Mouse (Mus musculus) ovary, postnatal 14 days (tissue): ENCODE results near the gene Egfl7.
A peak's percentile ranks its signal among the peaks of the same experiment; 100 is the strongest.

ENCODE experiments used
- DNase-seq: peaks from one replicate; pipeline ENCODE4 v3.0.0; 2022; ENCODE audit warnings: low spot score

Egfl7 gene

GRCm38 (mm10) chr2:26566221-26566620 lies 13.6 kb upstream of the Egfl7 start:
- no peak for DNase-seq

DNA sequence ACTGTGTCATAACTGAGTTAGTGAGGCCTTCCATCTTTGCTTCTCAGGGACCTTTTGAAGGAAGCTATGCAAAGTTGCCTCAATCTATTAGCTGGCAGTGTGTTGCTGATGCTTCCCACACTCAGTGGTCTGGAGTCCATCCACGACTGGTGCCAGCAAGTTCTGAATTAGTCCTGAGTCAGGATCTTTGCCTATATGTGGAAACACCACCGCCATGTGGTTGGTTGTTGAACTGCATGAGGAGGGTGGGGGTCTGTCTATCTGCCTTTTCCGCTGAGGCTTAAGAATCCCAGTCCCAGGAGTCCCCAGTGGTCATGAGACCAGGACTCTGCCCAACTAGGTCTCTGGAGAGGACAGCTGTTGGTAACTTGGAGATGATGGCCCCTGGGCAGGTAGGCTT lies 9.8 kb upstream of the Egfl7 start:
- peak; percentile 65 for DNase-seq

DNA sequence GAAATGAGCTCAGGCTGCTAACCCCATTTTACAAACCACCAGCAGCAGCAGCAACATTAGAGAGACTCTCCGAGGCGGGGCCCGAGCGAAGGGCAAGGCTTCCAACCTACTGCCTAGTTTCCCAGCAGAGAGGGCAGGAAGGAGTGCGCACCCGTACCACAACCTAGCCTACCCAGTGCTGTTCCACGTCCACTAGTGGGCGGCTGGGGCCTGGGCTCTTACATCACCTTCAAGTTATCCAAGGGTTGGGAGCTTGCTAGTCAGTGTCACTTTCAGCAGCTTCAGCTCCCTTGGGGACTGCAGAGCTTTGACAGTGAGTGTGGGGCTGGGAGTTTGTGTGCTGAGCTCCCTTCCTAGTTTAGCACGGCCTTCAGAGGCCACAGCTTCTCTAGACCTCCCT lies 8.4 kb upstream of the Egfl7 start:
- DNase-seq: no peak

- no peak for DNase-seq
Measured at GRCm38 (mm10) chr2:26571826-26572225, 8.0 kb upstream of the Egfl7 start.

DNA sequence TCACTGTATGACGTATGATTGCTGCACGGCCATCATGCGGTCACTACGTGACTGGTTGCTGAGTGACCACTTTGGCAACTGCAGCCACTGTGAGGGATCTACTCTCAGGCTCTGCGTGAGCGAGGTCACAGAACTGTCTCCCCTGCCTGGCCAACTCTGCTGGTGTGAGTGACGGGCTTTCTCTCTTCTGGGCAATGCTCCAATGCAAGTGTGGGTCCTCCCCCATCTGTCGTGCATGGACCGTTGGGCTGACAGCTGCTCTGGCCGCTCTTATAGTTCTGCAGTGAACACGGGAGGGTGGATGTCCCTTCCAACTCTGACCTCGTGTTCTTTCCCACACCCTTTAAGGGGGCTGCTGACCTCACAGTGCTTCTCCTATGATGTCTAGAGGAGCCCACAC lies 6.4 kb upstream of the Egfl7 start:
- DNase-seq: no peak

DNA sequence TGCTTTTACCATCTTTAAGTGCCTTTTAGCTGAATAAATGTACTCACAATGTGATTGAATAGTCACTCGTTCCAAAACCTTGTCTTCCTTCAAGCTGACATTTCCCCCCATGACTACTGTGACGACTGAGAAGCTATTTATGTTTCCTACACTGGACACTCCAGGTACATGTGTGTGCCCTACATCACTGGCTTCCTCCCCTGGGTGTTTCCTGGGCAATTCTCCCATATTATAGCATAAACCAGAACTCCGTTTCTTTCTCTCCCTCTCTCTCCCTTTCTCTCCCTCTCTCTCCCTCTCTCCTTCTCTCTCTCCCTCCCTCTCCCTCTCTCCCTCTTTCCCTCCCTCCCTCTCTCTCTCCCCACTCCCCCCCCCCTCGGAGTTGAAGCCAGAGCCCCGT lies 6.0 kb upstream of the Egfl7 start:
- DNase-seq: no peak

DNA sequence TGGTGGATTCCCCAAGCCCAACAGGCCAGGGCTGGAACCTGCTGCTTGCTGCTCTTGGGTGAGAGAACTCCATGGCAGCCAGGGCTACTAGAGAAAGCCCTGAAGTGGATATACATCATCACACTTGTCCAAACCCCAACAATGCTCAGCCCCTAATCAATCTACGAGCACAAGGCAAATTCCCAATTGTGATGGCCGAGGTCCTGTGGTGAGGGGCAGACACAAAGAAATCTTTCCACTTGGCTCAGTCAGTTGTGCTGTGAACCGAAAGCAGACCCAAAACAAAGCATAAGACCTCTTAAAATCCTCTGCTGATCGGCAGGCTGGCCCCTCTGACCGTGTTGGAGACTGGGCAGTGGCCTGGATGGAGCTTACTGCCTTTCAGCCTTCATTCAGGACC lies 5.0 kb upstream of the Egfl7 start:
- DNase-seq: no peak

DNA sequence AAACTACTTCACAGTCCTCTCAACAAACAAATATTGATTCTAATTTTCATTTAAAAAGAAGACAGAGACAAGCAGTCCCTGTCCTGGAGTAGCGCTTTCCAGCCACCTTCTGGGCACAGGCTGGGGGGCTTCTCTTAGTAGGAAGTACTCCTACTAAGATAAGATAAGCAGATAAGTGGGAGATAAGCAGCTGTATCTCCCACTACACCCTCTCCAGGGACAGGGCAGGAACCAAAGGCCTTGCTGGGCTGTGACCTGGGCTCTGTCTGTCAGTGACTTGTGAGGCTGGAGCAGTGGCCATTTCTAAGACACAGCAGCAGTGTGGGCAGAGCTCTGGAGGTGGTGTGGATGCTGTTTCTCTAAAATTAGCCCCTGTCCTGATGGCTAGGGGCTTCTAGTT lies 4.4 kb upstream of the Egfl7 start:
- DNase-seq: no peak

GRCm38 (mm10) chr2:26575865-26576264 lies 3.9 kb upstream of the Egfl7 start:
- no peak for DNase-seq

DNA sequence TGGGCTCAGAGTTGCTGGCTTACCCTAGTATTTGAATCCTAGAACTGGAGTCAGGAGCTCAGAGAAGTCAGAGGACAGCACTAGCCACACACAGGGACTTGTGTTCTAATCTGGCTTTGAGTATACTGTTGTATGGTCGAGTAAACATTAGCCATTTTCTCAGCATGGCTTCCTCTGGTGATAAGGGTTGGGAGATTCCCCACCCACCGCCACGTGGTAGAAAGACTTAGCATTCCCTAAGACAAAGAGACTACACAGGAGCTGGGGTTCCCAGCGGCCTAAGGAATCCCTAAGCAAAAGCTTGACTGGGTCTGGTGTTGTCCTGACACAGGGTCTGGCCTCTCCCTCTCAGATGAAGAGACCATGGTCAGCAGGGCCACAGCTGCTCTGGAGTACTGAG lies 3.4 kb upstream of the Egfl7 start:
- no peak for DNase-seq

- DNase-seq: no peak
Measured at GRCm38 (mm10) chr2:26578369-26578768, 1.4 kb upstream of the Egfl7 start.

GRCm38 (mm10) chr2:26580751-26581150 lies 937 bp downstream of the Egfl7 start:
- DNase-seq: no peak

- no peak for DNase-seq
Measured at GRCm38 (mm10) chr2:26582203-26582602, 2.4 kb downstream of the Egfl7 start.

DNA sequence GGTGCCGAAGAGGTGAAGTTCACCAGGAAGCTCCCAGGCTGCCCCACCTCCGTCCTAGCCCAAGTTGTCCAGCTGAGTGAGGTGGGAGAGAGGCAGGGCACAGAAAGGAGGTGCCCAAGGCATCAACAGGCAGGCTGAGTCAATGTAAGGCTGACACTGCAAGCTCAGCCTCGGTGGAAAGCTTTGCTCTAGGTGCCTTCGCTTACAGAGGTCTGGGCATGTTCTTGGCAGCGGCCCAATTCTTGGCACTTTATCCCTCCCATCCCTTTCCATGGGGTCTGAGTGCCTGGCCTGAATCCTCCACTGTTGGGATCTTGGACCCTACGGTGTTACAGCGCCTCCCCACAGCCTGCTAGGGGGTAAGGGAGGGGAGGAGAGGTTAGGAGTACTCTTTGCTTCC lies 2.9 kb downstream of the Egfl7 start:
- no peak for DNase-seq

GRCm38 (mm10) chr2:26583640-26584039 lies 3.8 kb downstream of the Egfl7 start:
- no peak for DNase-seq

DNA sequence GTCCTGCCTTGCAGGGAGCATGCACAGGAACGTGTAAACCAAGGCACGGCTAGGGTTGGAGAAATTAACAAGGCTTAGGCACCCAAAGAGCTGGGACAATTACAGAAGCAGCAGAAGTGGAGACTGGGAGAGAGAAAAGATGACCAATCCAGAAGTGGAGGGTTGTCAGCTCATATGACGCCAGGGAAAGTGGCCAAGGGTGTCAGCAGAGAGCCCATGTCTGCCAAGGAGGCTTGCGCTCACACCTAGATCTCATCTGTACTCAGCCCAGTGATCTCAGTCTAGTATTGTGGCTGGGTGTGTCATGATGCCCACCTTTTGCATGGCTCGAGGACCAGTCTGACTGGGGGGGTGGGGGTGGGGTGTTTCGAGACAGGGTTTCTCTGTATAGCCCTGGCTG lies 5.9 kb downstream of the Egfl7 start:
- no peak for DNase-seq

GRCm38 (mm10) chr2:26586294-26587043 lies 6.7 kb downstream of the Egfl7 start, which contains the start of gene Gm20532:
TSS of gene Gm20532 (plus strand) at chr2:26586639.
- peak; percentile 69 for DNase-seq

DNA sequence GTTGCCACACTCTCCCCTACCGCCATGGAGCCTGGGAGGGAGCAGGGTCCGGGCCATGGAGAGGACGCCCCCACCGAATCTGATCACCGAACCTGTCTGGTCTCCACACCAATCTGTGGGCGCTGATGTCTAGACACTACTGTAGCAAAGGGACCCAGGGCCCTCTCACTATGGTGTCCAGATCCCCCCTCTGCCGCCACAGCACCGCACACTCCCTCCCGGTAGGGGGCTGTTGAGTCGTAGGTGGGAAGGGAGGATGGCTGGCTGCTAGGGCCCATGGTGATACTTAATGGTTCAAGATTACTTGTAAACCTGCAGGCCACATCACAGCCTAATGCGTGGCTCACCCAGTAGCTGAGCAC lies 7.2 kb downstream of the Egfl7 start:
- no peak for DNase-seq

GRCm38 (mm10) chr2:26588573-26588972 lies 8.8 kb downstream of the Egfl7 start:
- no peak for DNase-seq

GRCm38 (mm10) chr2:26589284-26589683 lies 9.5 kb downstream of the Egfl7 start:
- DNase-seq: no peak

DNA sequence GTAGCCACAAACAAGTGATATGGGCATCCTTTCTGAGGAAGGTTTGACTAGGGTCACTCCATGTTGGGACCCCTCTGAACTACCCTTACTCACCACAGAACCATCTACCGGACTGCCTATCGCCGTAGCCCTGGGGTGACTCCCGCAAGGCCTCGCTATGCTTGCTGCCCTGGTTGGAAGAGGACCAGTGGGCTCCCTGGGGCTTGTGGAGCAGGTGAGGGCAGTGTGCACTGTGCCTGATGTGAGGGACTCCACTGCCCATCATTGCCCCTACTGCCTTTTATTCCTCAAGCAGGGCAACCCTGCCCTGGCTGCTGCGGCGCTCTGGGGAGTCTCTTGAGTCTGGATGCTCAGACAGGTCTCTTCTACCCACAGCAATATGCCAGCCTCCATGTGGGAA lies 10.5 kb downstream of the Egfl7 start:
- no peak for DNase-seq

DNA sequence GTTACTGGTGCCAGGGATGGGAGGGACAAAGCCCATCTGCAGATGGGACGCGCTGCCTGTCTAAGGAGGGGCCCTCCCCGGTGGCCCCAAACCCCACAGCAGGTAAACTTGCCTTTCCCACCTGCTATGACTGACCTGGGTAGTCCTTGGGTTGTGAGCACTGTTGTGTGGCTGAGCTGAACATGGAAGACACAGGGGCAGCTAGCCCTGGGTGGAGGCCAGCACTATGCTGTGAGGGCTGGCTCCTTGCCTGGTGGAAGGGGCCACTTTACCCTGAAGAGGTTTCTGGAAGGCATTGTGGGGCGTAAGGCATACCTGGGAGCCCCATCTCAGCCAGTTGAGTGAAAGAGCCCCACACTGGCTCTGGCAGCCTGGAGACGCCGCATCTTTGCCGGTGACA lies 11.1 kb downstream of the Egfl7 start:
- no peak for DNase-seq

- DNase-seq: no peak
Measured at GRCm38 (mm10) chr2:26591416-26591815, 11.6 kb downstream of the Egfl7 start.

DNA sequence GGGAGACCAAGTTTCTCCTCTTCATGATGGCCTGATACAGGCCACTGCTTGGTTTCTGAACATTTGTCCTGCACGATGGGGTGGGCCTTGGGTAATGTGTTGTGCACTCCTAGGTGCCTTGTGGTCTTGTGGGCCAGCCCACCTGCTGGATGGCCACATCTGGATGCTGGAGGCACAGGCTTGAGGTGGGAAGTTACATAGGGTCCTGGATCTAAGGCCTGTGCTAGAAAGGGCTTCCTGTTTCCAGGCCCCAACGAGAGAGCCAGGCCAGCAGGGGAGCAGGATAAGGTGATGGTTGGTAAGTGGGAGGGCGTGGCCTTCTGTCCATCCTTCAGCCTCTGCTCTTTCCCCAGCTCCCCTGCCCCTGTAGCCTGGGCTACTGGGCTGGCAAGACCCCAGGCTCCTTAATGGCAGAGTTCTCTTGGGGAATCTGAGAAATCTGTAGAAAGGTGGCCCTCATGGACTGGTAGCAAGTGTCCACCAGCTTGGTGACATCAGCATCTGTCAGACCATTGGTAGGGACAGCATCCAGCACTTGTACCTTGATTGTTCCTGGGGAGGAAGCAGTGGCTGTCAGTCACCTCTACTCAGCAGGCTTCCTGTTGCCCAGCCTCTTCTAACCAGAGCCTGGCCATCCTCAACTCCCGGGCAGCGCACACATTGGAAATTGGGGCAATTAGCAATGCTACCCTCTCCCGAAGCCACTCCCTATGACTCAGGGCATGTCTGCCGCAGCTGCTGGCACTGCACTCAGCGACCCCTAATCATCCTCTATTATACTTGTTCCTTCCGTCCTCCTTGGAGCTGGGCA lies 13.6 kb downstream of the Egfl7 start:
- no peak for DNase-seq
